Mouse (Mus musculus): ENCODE measurements around the gene Spsb4.

- TF ChIP-seq POLR2A (IDR thresholded peaks at IDR 0.05; ENCODE audit: insufficient read length, low read depth) = no peak
- no peak for TF ChIP-seq E2F4 (IDR thresholded peaks at IDR 0.05; ENCODE audit: insufficient read depth)
- TF ChIP-seq MYOD1 (IDR thresholded peaks at IDR 0.05; ENCODE audit: control insufficient read depth in 1 of 3, insufficient read length in 2 of 3, low read depth in 2 of 3) = no peak
- TF ChIP-seq POLR2AphosphoS2 (IDR thresholded peaks at IDR 0.05; ENCODE audit: insufficient read length, low read depth) = no peak
- no peak for TF ChIP-seq MAX (IDR thresholded peaks at IDR 0.05; ENCODE audit: low read depth)
- TF ChIP-seq REST (IDR thresholded peaks at IDR 0.05; ENCODE audit: insufficient read depth, insufficient read length) = no peak
- no peak for TF ChIP-seq TCF12 (IDR thresholded peaks at IDR 0.05; ENCODE audit: insufficient read depth, poor library complexity, severe bottlenecking)
- TF ChIP-seq TCF3 (IDR thresholded peaks at IDR 0.05; ENCODE audit: insufficient read length, low read depth) = no peak
- no peak for TF ChIP-seq USF1 (IDR thresholded peaks at IDR 0.05; ENCODE audit: low read depth)
- no peak for TF ChIP-seq MYOG (IDR thresholded peaks at IDR 0.05; ENCODE audit: control insufficient read depth in 1 of 3, insufficient read depth in 1 of 3, insufficient read length in 2 of 3, low read depth in 2 of 3)
- TF ChIP-seq SRF (IDR thresholded peaks at IDR 0.05; ENCODE audit: control insufficient read depth, insufficient read length, low read depth) = no peak
- no peak for TF ChIP-seq CEBPB (IDR thresholded peaks at IDR 0.05; ENCODE audit: insufficient read depth, poor library complexity, severe bottlenecking)
These were observed 61.9 kb downstream of the Spsb4 start for GRCm38 (mm10) chr9:96956646-96957297.
